Mouse (Mus musculus): ENCODE measurements around the gene Pnrc2.

Gene Pnrc2

GRCm38 (mm10) chr4:135823298-135823697 is 50.4 kb downstream of the Pnrc2 start:
- DNase-seq (ENCODE audit: low spot score), result peak; percentile 41

GRCm38 (mm10) chr4:135821772-135822171 is 51.9 kb downstream of the Pnrc2 start:
- DNase-seq (ENCODE audit: low spot score), result no peak

All from embryo, embryonic 10 days (tissue).